Mouse (Mus musculus) gastrocnemius, postnatal 14 days (tissue): Measurements from ENCODE around the gene Snai3. TPM values are rescaled to one million over a fixed set of nuclear protein-coding genes. Genes with fewer than 3 reads are reported as not detected.
A peak's percentile ranks its signal among the peaks of the same experiment; 100 is the strongest.

Experiments
- DNase-seq: peaks from one replicate; pipeline ENCODE4 v3.0.0; 2021; ENCODE audit warnings: mixed read lengths
- intact Hi-C: fragments of 180-260 bp; cut with DNase I; formaldehyde crosslinking; loops from one replicate; pipeline ENCODE4 v1.15.1; 2025; ENCODE audit warnings: low total_unique reads
- long read RNA-seq, 2 experiments: library from polyadenylated mRNA; stranded (forward); transcript quantifications; one replicate each; pipeline ENCODE4 v2.0.0; 2021
- total RNA-seq, 2 experiments: library from RNA; stranded (reverse); gene quantifications; 2 replicates each; pipeline ENCODE4 v1.2.3; 2021

The Snai3 gene
- 1 to 10 TPM; 3.1 to 4.1 TPM for total RNA-seq
- long read RNA-seq, experiment 1, transcript Snai3-201 (3 exons, 1,628 nt), result major isoform, 14 of 15 reads
- long read RNA-seq, experiment 1, partial matches to known transcripts, result 0 of 15 reads
- long read RNA-seq, experiment 1, other reads (novel, unspliced or antisense), result 1 of 15 reads
- long read RNA-seq, experiment 2, transcript Snai3-201 (3 exons, 1,628 nt), result major isoform, 5 of 7 reads
- long read RNA-seq, experiment 2, partial matches to known transcripts, result 1 of 7 reads
- long read RNA-seq, experiment 2, other reads (novel, unspliced or antisense), result 1 of 7 reads

GRCm38 (mm10) chr8:122460524-122461472 is at the start of gene Snai3:
Snai3 (minus strand) TSS chr8:122460733.
- intact Hi-C loops, result no loop called here
- peak; percentile 67 for DNase-seq

- intact Hi-C loops, result loop anchor here (2.0 to 5.0 kb wide), 2 partner anchors 50 to 331 kb away; partner anchors contain the start of gene Piezo1
- peak; percentile 81 for DNase-seq
Observed at GRCm38 (mm10) chr8:122500856-122501255, 40.3 kb upstream of the Snai3 start.

GRCm38 (mm10) chr8:122497912-122498311 is 37.4 kb upstream of the Snai3 start:
- DNase-seq, result no peak
- intact Hi-C loops, result no loop called here

- intact Hi-C loops, result no loop called here
Observed at GRCm38 (mm10) chr8:122497016-122497734, 36.6 kb upstream of the Snai3 start.

GRCm38 (mm10) chr8:122488387-122488786 is 27.9 kb upstream of the Snai3 start:
- no peak for DNase-seq
- intact Hi-C loops, result no loop called here

More at GRCm38 (mm10) chr8:122497016-122497734, 36.6 kb upstream of the Snai3 start:
- DNase-seq, result no peak

- DNase-seq, result no peak
- intact Hi-C loops, result no loop called here
Observed at GRCm38 (mm10) chr8:122484831-122485230, 24.3 kb upstream of the Snai3 start.

- DNase-seq, result no peak
- intact Hi-C loops, result no loop called here
Observed at GRCm38 (mm10) chr8:122483877-122484276, 23.3 kb upstream of the Snai3 start.

- no peak for DNase-seq
- intact Hi-C loops, result no loop called here
Observed at GRCm38 (mm10) chr8:122482448-122482847, 21.9 kb upstream of the Snai3 start.

GRCm38 (mm10) chr8:122475580-122476320 is 15.2 kb upstream of the Snai3 start, which contains the start of the genes Rnf166 and Ctu2:
Rnf166 (minus strand) TSS chr8:122476064.
Ctu2 (plus strand) TSS chr8:122476143.
- DNase-seq, result peak; percentile 91
- intact Hi-C loops, result no loop called here

GRCm38 (mm10) chr8:122474951-122475560 is 14.5 kb upstream of the Snai3 start:
- intact Hi-C loops, result no loop called here
- DNase-seq, result peak; percentile 34

GRCm38 (mm10) chr8:122473911-122474421 is 13.4 kb upstream of the Snai3 start:
- intact Hi-C loops, result no loop called here
- DNase-seq, result no peak

- intact Hi-C loops, result no loop called here
- no peak for DNase-seq
Observed at GRCm38 (mm10) chr8:122470691-122471090, 10.2 kb upstream of the Snai3 start.

GRCm38 (mm10) chr8:122469965-122470364 is 9.4 kb upstream of the Snai3 start:
- intact Hi-C loops, result no loop called here
- DNase-seq, result no peak

GRCm38 (mm10) chr8:122469407-122469806 is 8.9 kb upstream of the Snai3 start:
- DNase-seq, result no peak
- intact Hi-C loops, result no loop called here

- intact Hi-C loops, result no loop called here
- DNase-seq, result no peak
Observed at GRCm38 (mm10) chr8:122467816-122468215, 7.3 kb upstream of the Snai3 start.

GRCm38 (mm10) chr8:122464985-122465384 is 4.5 kb upstream of the Snai3 start:
- DNase-seq, result no peak
- intact Hi-C loops, result no loop called here

- no peak for DNase-seq
- intact Hi-C loops, result no loop called here
Observed at GRCm38 (mm10) chr8:122463651-122464640, 3.4 kb upstream of the Snai3 start.
